Mouse (Mus musculus): ENCODE results near the gene Cers3. TPM values are rescaled to one million over a fixed set of nuclear protein-coding genes. Genes with fewer than 3 reads are reported as not detected.

Gene Cers3
- polyA plus RNA-seq, 1 experiment from 2014 or later = 0.63 TPM

DNA sequence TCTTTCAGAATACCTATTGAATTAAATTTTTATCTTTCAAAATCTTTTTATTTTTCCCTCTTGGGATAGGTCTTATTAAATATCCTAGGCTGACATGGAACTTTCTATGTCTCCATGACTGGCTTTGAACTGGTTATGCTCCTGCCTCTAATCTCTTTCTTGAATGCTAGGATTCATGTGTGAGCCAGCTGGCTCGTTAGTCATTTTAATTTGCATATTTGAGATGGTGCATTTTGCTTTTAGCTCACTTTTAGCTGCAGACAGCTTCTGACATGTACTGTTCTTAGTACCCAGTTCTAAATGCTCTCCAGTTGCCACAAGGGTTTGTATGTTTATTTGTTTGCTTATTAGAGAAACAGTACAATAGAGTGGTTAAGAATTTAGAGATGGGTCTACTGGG is 114.3 kb downstream of the Cers3 start:
- Histone ChIP-seq H3K27me3 (ENCODE audit: control insufficient read depth, insufficient read depth, low read length) (no peaks in the 10 kb centered on the region), H3K36me3 (ENCODE audit: control insufficient read depth, insufficient read depth) (peaks cover under 1% of the 10 kb centered on the region; the same call in 1 of the 2 replicates), H3K4me2 (ENCODE audit: low read depth, low read length) (no peak overlapping the region), H3K9me3 (replicated peaks; ENCODE audit: control insufficient read depth, low read length) (no peaks in the 10 kb centered on the region), H3K4me3 (ENCODE audit: low read length) (no peak overlapping the region), H3K4me1 (ENCODE audit: control insufficient read depth, insufficient read depth, low read length) (0 out of 2 replicates have a peak, but pooled peaks cover 2% of the 10 kb centered on the region), H3K9ac (ENCODE audit: low read length) (no peak overlapping the region), H3K27ac (ENCODE audit: low read length) (no peak overlapping the region)
- WGBS = 86% methylated on average over 1 of the region's 1 CpGs
- ATAC-seq (replicated peaks; ENCODE audit: extremely low read depth, insufficient read depth, low FRiP score) = no peak

DNA sequence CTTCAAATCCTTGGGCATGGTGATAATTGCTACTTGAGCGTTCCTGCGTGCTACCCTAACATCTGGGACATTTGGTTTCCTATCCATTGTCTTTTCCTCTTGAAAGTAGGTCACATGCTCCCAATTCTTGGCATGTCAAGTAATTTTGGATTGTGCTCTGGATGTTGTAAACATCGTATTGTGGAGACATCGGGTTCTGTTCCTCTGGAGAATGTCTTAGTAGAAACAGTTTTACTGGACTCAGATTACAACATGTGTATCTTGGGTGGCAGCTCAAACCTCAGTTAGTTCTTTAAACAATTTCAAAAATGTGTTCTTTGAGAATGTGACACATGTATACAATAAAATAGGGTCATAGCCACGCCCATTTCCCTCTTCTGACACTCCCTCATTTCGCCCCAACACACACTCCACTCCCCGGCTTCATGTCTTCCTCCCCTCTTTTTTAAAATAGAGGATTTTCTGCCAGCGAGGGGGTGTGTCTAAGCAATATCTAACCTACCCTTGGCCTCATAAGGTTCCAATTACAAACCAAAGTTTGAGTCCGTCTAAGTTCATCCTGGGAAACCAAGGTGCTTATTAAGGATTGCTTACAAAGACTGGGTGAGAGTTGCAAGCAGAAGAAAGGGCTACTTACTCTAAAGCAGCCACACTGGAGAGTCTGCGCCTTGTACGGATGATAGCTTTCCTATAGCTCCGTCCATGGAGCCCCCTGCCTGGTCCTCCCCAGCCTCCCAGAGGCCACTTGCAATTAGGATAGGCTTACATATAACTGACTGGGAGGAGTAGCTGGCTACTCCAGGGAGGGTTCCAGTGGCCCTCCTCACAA is 115.2 kb downstream of the Cers3 start:
- Histone ChIP-seq H3K27me3 (ENCODE audit: control insufficient read depth, insufficient read depth, low read length) (no peaks in the 10 kb centered on the region), H3K27ac (ENCODE audit: low read length) (no peak overlapping the region), H3K9me3 (replicated peaks; ENCODE audit: control insufficient read depth, low read length) (no peaks in the 10 kb centered on the region), H3K9ac (ENCODE audit: low read length) (no peak overlapping the region), H3K4me1 (ENCODE audit: control insufficient read depth, insufficient read depth, low read length) (0 out of 2 replicates have a peak, but pooled peaks cover 2% of the 10 kb centered on the region), H3K4me3 (ENCODE audit: low read length) (no peak overlapping the region), H3K36me3 (ENCODE audit: control insufficient read depth, insufficient read depth) (peaks cover 4% of the 10 kb centered on the region; the same call in 1 of the 2 replicates), H3K4me2 (ENCODE audit: low read depth, low read length) (no peak overlapping the region)
- WGBS = 75% methylated on average over 12 of the region's 12 CpGs
- ATAC-seq (replicated peaks; ENCODE audit: extremely low read depth, insufficient read depth, low FRiP score) = no peak

- peaks cover 4% of the 10 kb centered on the region; the same call in 1 of the 2 replicates for H3K36me3 ChIP-seq (ENCODE audit: control insufficient read depth, insufficient read depth)
- WGBS = 97% methylated on average over 5 of the region's 5 CpGs
- no peak overlapping the region for H3K27ac ChIP-seq (ENCODE audit: low read length)
- 0 out of 2 replicates have a peak, but pooled peaks cover 2% of the 10 kb centered on the region for H3K4me1 ChIP-seq (ENCODE audit: control insufficient read depth, insufficient read depth, low read length)
- no peaks in the 10 kb centered on the region for H3K9me3 ChIP-seq (replicated peaks; ENCODE audit: control insufficient read depth, low read length)
- no peak overlapping the region for H3K4me3 ChIP-seq (ENCODE audit: low read length)
- ATAC-seq (replicated peaks; ENCODE audit: extremely low read depth, insufficient read depth, low FRiP score) = no peak
- no peak overlapping the region for H3K4me2 ChIP-seq (ENCODE audit: low read depth, low read length)
- H3K9ac ChIP-seq (ENCODE audit: low read length) = no peak overlapping the region
- no peaks in the 10 kb centered on the region for H3K27me3 ChIP-seq (ENCODE audit: control insufficient read depth, insufficient read depth, low read length)
Observed at GRCm38 (mm10) chr7:66859220-66859619, 115.9 kb downstream of the Cers3 start.

DNA sequence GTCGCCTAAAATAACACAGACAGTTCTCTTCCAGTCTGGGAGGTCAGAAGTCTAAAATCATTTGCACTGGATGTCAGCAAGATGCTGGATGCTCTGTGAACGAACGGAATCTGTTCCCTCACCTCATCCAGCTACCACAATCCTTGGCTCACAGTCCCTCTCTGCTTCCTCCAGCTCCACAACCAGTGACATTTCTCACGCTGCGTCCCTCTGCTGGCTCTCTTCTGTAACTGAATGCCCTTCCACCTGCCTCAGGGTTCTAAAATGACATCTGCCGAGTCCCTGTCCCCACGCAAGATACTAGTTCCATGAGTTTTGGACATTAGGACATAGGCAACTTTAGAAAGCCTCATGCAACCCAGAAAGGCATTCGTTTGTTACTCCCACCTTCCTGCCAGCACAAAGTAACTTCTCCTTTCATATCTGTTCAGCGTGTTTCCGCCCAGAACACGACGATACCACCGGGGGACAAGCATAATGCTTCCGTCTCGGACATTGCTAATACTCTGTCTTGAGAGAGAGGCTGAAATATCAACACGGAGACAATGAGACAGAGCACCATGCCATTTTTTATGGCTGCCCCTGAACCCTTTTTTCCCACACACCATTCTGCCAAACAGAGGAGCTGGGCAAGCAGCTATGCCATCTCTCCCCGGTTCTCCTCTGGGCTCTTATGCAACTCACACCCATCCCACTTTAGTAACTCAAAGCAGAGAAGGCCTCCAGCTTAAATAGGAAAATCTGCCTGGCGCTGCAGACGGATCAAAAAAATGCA is 123.8 kb downstream of the Cers3 start:
- no peak overlapping the region for H3K4me2 ChIP-seq (ENCODE audit: low read depth, low read length)
- H3K9ac ChIP-seq (ENCODE audit: low read length) = no peak overlapping the region
- WGBS = 61% methylated on average over 19 of the region's 19 CpGs
- no peaks in the 10 kb centered on the region for H3K27me3 ChIP-seq (ENCODE audit: control insufficient read depth, insufficient read depth, low read length)
- no peak for ATAC-seq (replicated peaks; ENCODE audit: extremely low read depth, insufficient read depth, low FRiP score)
- H3K36me3 ChIP-seq (ENCODE audit: control insufficient read depth, insufficient read depth) = peaks cover 4% of the 10 kb centered on the region; the same call in 1 of the 2 replicates
- H3K4me1 ChIP-seq (ENCODE audit: control insufficient read depth, insufficient read depth, low read length) = peaks cover 17% of the 10 kb centered on the region
- H3K9me3 ChIP-seq (replicated peaks; ENCODE audit: control insufficient read depth, low read length) = no peaks in the 10 kb centered on the region
- H3K27ac ChIP-seq (ENCODE audit: low read length) = no peak overlapping the region
- no peak overlapping the region for H3K4me3 ChIP-seq (ENCODE audit: low read length)

- ATAC-seq (replicated peaks; ENCODE audit: extremely low read depth, insufficient read depth, low FRiP score) = 0 out of 2 replicates have a peak, but pooled peaks have one; percentile 16
- Histone ChIP-seq H3K4me3 (ENCODE audit: low read length) (no peak overlapping the region), H3K4me2 (ENCODE audit: low read depth, low read length) (no peak overlapping the region), H3K27ac (ENCODE audit: low read length) (no peak overlapping the region), H3K36me3 (ENCODE audit: control insufficient read depth, insufficient read depth) (0 out of 2 replicates have a peak, but pooled peaks cover under 1% of the 10 kb centered on the region), H3K9ac (ENCODE audit: low read length) (no peak overlapping the region), H3K4me1 (ENCODE audit: control insufficient read depth, insufficient read depth, low read length) (peaks cover 17% of the 10 kb centered on the region), H3K27me3 (ENCODE audit: control insufficient read depth, insufficient read depth, low read length) (no peaks in the 10 kb centered on the region), H3K9me3 (replicated peaks; ENCODE audit: control insufficient read depth, low read length) (no peaks in the 10 kb centered on the region)
- 71% methylated on average over 13 of the region's 13 CpGs for WGBS
Observed at GRCm38 (mm10) chr7:66867719-66868501, 124.6 kb downstream of the Cers3 start.

DNA sequence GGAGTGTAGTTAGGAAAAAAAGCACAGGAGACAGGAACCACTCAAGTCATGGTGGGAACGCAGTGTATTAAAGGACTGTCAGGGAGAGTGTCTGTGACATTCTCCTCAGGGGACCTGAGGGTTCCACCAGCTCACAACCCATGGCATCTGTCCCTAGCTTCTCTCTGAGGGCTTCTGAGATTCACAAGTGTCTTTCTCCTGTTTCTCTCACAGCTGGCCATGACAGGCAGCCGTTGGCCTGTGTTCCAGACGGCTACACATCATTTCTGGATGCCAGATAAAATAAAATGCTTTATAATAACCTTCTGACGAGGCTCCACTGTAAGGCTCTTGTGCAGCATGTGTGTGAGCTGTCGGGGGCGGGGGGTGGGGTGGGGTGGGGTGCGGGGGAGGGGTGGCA is 128.2 kb downstream of the Cers3 start:
- Histone ChIP-seq H3K4me3 (ENCODE audit: low read length) (no peak overlapping the region), H3K36me3 (ENCODE audit: control insufficient read depth, insufficient read depth) (no peaks in the 10 kb centered on the region), H3K9me3 (replicated peaks; ENCODE audit: control insufficient read depth, low read length) (no peaks in the 10 kb centered on the region), H3K4me1 (ENCODE audit: control insufficient read depth, insufficient read depth, low read length) (peaks cover 19% of the 10 kb centered on the region), H3K27ac (ENCODE audit: low read length) (0 out of 2 replicates have a peak overlapping the region, but pooled peaks have one; percentile 21), H3K9ac (ENCODE audit: low read length) (no peak overlapping the region), H3K27me3 (ENCODE audit: control insufficient read depth, insufficient read depth, low read length) (no peaks in the 10 kb centered on the region), H3K4me2 (ENCODE audit: low read depth, low read length) (no peak overlapping the region)
- 53% methylated on average over 7 of the region's 7 CpGs for WGBS
- ATAC-seq (replicated peaks; ENCODE audit: extremely low read depth, insufficient read depth, low FRiP score) = peak; percentile 42

DNA sequence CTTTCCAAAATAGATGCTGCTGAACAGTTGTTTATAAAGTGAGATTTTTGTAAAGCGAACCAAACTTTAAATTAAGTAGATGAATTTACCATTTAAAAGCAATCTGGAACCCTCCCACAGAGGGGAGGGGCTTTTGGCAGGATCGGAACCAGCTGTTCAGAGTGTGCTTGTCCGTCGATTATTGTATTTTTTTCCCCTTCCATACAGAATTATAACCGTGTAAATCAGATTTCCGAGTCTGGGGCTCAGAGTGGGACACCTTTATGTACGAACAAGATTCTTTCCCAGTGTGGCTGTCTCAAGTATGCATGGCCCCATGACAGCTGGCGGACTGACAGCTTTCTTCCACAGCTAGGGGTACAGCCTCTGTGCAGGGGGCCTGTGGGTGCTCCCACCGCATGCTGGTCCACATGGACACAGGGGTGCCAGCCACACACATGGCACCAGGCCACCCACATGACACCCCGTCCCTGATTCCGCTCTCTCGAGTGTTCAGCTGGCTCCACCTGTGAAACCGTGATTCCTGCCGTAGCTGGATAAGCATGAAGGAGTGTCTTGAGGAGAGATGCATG is 128.7 kb downstream of the Cers3 start:
- 72% methylated on average over 14 of the region's 14 CpGs for WGBS
- Histone ChIP-seq H3K27ac (ENCODE audit: low read length) (peak overlapping the region; percentile 17; the same call in 1 of the 2 replicates), H3K4me2 (ENCODE audit: low read depth, low read length) (no peak overlapping the region), H3K36me3 (ENCODE audit: control insufficient read depth, insufficient read depth) (no peaks in the 10 kb centered on the region), H3K27me3 (ENCODE audit: control insufficient read depth, insufficient read depth, low read length) (no peaks in the 10 kb centered on the region), H3K4me3 (ENCODE audit: low read length) (no peak overlapping the region), H3K4me1 (ENCODE audit: control insufficient read depth, insufficient read depth, low read length) (peaks cover 20% of the 10 kb centered on the region), H3K9ac (ENCODE audit: low read length) (no peak overlapping the region), H3K9me3 (replicated peaks; ENCODE audit: control insufficient read depth, low read length) (no peaks in the 10 kb centered on the region)
- ATAC-seq (replicated peaks; ENCODE audit: extremely low read depth, insufficient read depth, low FRiP score) = no peak

GRCm38 (mm10) chr7:66873235-66873634 is 129.9 kb downstream of the Cers3 start:
- H3K4me3 ChIP-seq (ENCODE audit: low read length) = no peak overlapping the region
- no peak overlapping the region for H3K4me2 ChIP-seq (ENCODE audit: low read depth, low read length)
- no peak overlapping the region for H3K27ac ChIP-seq (ENCODE audit: low read length)
- H3K4me1 ChIP-seq (ENCODE audit: control insufficient read depth, insufficient read depth, low read length) = peaks cover 20% of the 10 kb centered on the region
- H3K9me3 ChIP-seq (replicated peaks; ENCODE audit: control insufficient read depth, low read length) = no peaks in the 10 kb centered on the region
- no peak overlapping the region for H3K9ac ChIP-seq (ENCODE audit: low read length)
- no peaks in the 10 kb centered on the region for H3K36me3 ChIP-seq (ENCODE audit: control insufficient read depth, insufficient read depth)
- WGBS = 81% methylated on average over 2 of the region's 2 CpGs
- H3K27me3 ChIP-seq (ENCODE audit: control insufficient read depth, insufficient read depth, low read length) = no peaks in the 10 kb centered on the region
- no peak for ATAC-seq (replicated peaks; ENCODE audit: extremely low read depth, insufficient read depth, low FRiP score)
